Comparison of ENCODE assay signal across 30 mouse cellular contexts in the genomic region with DNA sequence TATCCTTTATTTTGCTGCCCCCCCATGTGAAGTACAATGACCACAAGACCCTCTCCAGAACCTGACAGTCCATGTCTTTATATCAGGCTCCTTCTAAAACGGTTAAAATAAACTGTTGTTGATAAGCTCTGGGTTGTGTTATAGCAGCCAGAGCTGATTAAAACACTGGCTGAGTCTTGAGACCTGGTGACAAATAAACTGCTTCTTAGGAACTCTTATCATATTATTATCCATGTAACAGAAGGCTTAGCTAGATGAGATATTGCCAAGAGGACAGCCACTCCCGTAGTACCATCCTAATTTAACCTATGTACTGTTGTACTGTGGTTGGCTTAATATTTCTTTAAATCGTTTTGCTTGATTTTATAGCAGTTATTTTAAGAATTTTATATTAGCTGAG. TPM values are rescaled to one million over a fixed set of nuclear protein-coding genes. Genes with fewer than 3 reads are reported as not detected.
A peak's percentile ranks its signal among the peaks of the same experiment; 100 is the strongest.
DNase-seq lines count a peak whose midpoint lies in the region; ATAC-seq and TF ChIP-seq lines count a peak whose summit lies in the region.
"Had no signal": no experiment of that assay in that cellular context is flagged by ENCODE, and none has a peak within 500 bp of the region (broad histone marks: within the 10 kb centered on the region; RNA-seq: fewer than 3 reads in every experiment).

No protein-coding gene starts in this region.

- no peak overlapping the region for H3K4me3 ChIP-seq in heart, embryonic 13.5 days
- H3K4me3 ChIP-seq in liver, embryonic 14.5 days (ENCODE audit: insufficient read depth in 1 of 2, low read depth in 2 of 2, low read length in 2 of 2) = peak overlapping the region in 1 of 2 experiments; percentile 88; a peak in 2 of 4 replicates
- no peak overlapping the region for H3K4me3 ChIP-seq in forebrain, embryonic 14.5 days (ENCODE audit: low read depth, low read length)
- H3K4me3 ChIP-seq: layer of hippocampus, adult 2 months; left cerebral cortex, adult 2 months had no signal

- no peaks in the 10 kb centered on the region for H3K27me3 ChIP-seq in heart, embryonic 13.5 days (replicated peaks)
- no peaks in the 10 kb centered on the region for H3K27me3 ChIP-seq in liver, embryonic 14.5 days (ENCODE audit: control insufficient read depth, insufficient read depth, low read length)
- H3K27me3 ChIP-seq in forebrain, embryonic 14.5 days (replicated peaks; ENCODE audit: control insufficient read depth, insufficient read depth, low read length) = no peaks in the 10 kb centered on the region
- H3K27me3 ChIP-seq: hindbrain, embryonic 13.5 days; kidney, embryonic 15.5 days; limb, embryonic 13.5 days; neural tube, embryonic 13.5 days had no signal

- no peak for DNase-seq in heart, postnatal 25 days (ENCODE audit: low spot score)
- DNase-seq in liver, embryonic 14.5 days (ENCODE audit: low read depth in 3 of 3, low spot score in 3 of 3) = peak; percentile 61 to 68 (median 64)
- no peak for DNase-seq in forebrain, embryonic 14.5 days (ENCODE audit: low spot score)
- DNase-seq in left cerebral cortex, postnatal 14 days (ENCODE audit: low spot score in 2 of 2) = no peak
- no peak for DNase-seq in kidney, postnatal 14 days
- DNase-seq: adrenal gland, adult 8-10 months; cerebellum, adult 2 months; cerebellum, postnatal 36 days; forebrain, postnatal 0 days; gastrocnemius, postnatal 25 days; heart, adult 11 months; heart, postnatal 4 days; kidney, postnatal 36 days; lung, adult 2 months; lung, postnatal 10 days; right cerebral cortex, postnatal 4 days had no signal

- intact Hi-C loops in heart, postnatal 25 days (cut with DNase I) = loop anchor here (5.0 kb wide), 1 partner anchor 539 kb away; no protein-coding TSS in a partner anchor
- intact Hi-C loops in left cerebral cortex, postnatal 14 days (cut with DNase I) = loop anchor here (2.0 to 10.0 kb wide), 3 partner anchors 74 to 541 kb away; partner anchors contain the start of gene Sp8

- H3K4me1 ChIP-seq in heart, embryonic 13.5 days = peaks cover 28% of the 10 kb centered on the region
- H3K4me1 ChIP-seq in liver, embryonic 14.5 days (replicated peaks; ENCODE audit: control insufficient read depth in 2 of 2, insufficient read depth in 2 of 2, low read length in 1 of 2) = peaks cover 32 to 36% of the 10 kb centered on the region in 2 experiments
- peaks cover 11% of the 10 kb centered on the region for H3K4me1 ChIP-seq in forebrain, embryonic 14.5 days (ENCODE audit: control insufficient read depth, insufficient read depth, low read length)

- no peak overlapping the region for H3K9ac ChIP-seq in heart, embryonic 13.5 days
- peak overlapping the region; percentile 89 for H3K9ac ChIP-seq in liver, embryonic 14.5 days (replicated peaks)
- H3K9ac ChIP-seq in forebrain, embryonic 14.5 days (ENCODE audit: low read length) = no peak overlapping the region
- H3K9ac ChIP-seq: forebrain, postnatal 0 days; hindbrain, embryonic 13.5 days; kidney, embryonic 15.5 days; limb, embryonic 13.5 days; neural tube, embryonic 13.5 days had no signal

- TF ChIP-seq CTCF in liver, embryonic 14.5 days (IDR thresholded peaks at IDR 0.05; ENCODE audit: low read depth) = no peak

- peak; percentile 90 for TF ChIP-seq EP300 in liver, embryonic 14.5 days (IDR thresholded peaks at IDR 0.05; ENCODE audit: low read depth)

- ATAC-seq in heart, embryonic 13.5 days (ENCODE audit: extremely low read depth, insufficient number of reproducible peaks, low FRiP score, low TSS enrichment) = no peak
- 0 out of 2 replicates have a peak, but pooled peaks have one; percentile 3 for ATAC-seq in erythroid progenitor cell, adult 5-6 weeks (replicated peaks; ENCODE audit: low FRiP score, poor library complexity, severe bottlenecking)
- peak; percentile 0; the same call in 1 of the 2 replicates for ATAC-seq in liver, embryonic 14.5 days (ENCODE audit: insufficient read depth)
- ATAC-seq in megakaryocyte-erythroid progenitor cell, adult 5-6 weeks (replicated peaks; ENCODE audit: low FRiP score, low TSS enrichment, poor library complexity, severe bottlenecking) = peak; percentile 30
- no peak for ATAC-seq in forebrain, embryonic 14.5 days
- ATAC-seq: activated CD4-positive, CD25-positive, alpha-beta regulatory T cell, adult 4 months; CD4-positive, CD25-positive, alpha-beta regulatory T cell, adult 4 months; forebrain, postnatal 0 days; intestine, postnatal 0 days had no signal

- H3K4me2 ChIP-seq in heart, embryonic 13.5 days = 0 out of 2 replicates have a peak overlapping the region, but pooled peaks have one; percentile 86
- H3K4me2 ChIP-seq in liver, embryonic 14.5 days (ENCODE audit: low read depth) = peak overlapping the region; percentile 97
- H3K4me2 ChIP-seq in forebrain, embryonic 14.5 days (ENCODE audit: low read length) = no peak overlapping the region

- H3K9me3 ChIP-seq in heart, embryonic 13.5 days = no peaks in the 10 kb centered on the region
- H3K9me3 ChIP-seq in liver, embryonic 14.5 days (ENCODE audit: control insufficient read depth, low read length) = no peaks in the 10 kb centered on the region
- H3K9me3 ChIP-seq in forebrain, embryonic 14.5 days (replicated peaks; ENCODE audit: control insufficient read depth, low read length) = no peaks in the 10 kb centered on the region
- H3K9me3 ChIP-seq: heart, embryonic 10.5 days; hindbrain, embryonic 13.5 days; kidney, embryonic 15.5 days; limb, embryonic 13.5 days; neural tube, embryonic 13.5 days had no signal

- peaks cover 7% of the 10 kb centered on the region; the same call in 1 of the 2 replicates for H3K36me3 ChIP-seq in heart, embryonic 13.5 days
- H3K36me3 ChIP-seq in liver, embryonic 14.5 days (replicated peaks; ENCODE audit: control insufficient read depth, insufficient read depth, low read depth) = no peaks in the 10 kb centered on the region; the same call in none of the 2 replicates
- H3K36me3 ChIP-seq in forebrain, embryonic 14.5 days (ENCODE audit: control insufficient read depth, insufficient read depth, low read length) = 0 out of 2 replicates have a peak, but pooled peaks cover 6% of the 10 kb centered on the region
- H3K36me3 ChIP-seq: hindbrain, embryonic 13.5 days had no signal

- H3K27ac ChIP-seq in heart, embryonic 13.5 days (replicated peaks) = no peak overlapping the region
- H3K27ac ChIP-seq in liver, embryonic 14.5 days = peak overlapping the region; percentile 96
- no peak overlapping the region for H3K27ac ChIP-seq in forebrain, embryonic 14.5 days (ENCODE audit: low read depth, low read length)
- H3K27ac ChIP-seq: hindbrain, embryonic 13.5 days; kidney, embryonic 15.5 days; layer of hippocampus, adult 2 months; left cerebral cortex, adult 2 months; limb, embryonic 13.5 days; neural tube, embryonic 13.5 days; stomach, postnatal 0 days had no signal

- 51% methylated on average over 3 of the region's 3 CpGs for WGBS in heart, embryonic 13.5 days
- WGBS in liver, embryonic 14.5 days (ENCODE audit: insufficient replicate concordance) = 13% methylated on average over 3 of the region's 3 CpGs
- WGBS in forebrain, embryonic 14.5 days = 89% methylated on average over 3 of the region's 3 CpGs

RNA-seq across cellular contexts. Expression of gene Sp4, which starts 2.3 kb away (rescaled TPM):
- 5.6 and 6.0 TPM in 2 replicates for polyA plus RNA-seq in heart, embryonic 13.5 days (2015; fragmentation: Nextera tagmentation; extraction: Ambion mirVana)
- total RNA-seq in heart, postnatal 25 days (2021) = 10 to 100 TPM in 1 of 2 experiments, 1 to 10 TPM in 1; 8.2 to 10.9 TPM
- 54.1 and 85.8 TPM in 2 replicates for total RNA-seq in erythroid progenitor cell, adult 5-6 weeks (2015; ENCODE audit: low replicate concordance)
- 47.2 and 53.8 TPM in 2 replicates for total RNA-seq in erythroid progenitor cell, adult 5-6 weeks (2017; ENCODE audit: low replicate concordance)
- 3.4 and 4.4 TPM in 2 replicates for polyA plus RNA-seq in liver, embryonic 14.5 days (2012; rRNA removed)
- polyA plus RNA-seq in liver, embryonic 14.5 days (2014; fragmentation: Nextera tagmentation; extraction: Ambion mirVana) = 6.8 and 7.8 TPM in 2 replicates
- 24.5 and 31.1 TPM in 2 replicates for total RNA-seq in megakaryocyte-erythroid progenitor cell, adult 5-6 weeks (2014; fragmentation: Nextera tagmentation)
- 33.3 and 38.4 TPM in 2 replicates for total RNA-seq in megakaryocyte-erythroid progenitor cell, adult 5-6 weeks (2017)
- 27.6 and 28.9 TPM in 2 replicates for polyA plus RNA-seq in forebrain, embryonic 14.5 days (2014; fragmentation: Nextera tagmentation; extraction: Ambion mirVana)
- 10 to 100 TPM; 24.0 to 26.0 TPM for total RNA-seq in left cerebral cortex, postnatal 14 days (2021)

Comparison
In these comparisons a context has a peak if more than half of its experiments do, and no peak if none do; other contexts are left out.
1. ATAC-seq: peak in erythroid progenitor cell, adult 5-6 weeks (single experiment), liver, embryonic 14.5 days (single experiment) and megakaryocyte-erythroid progenitor cell, adult 5-6 weeks (single experiment); none in heart, embryonic 13.5 days (single experiment) and forebrain, embryonic 14.5 days (single experiment).
2. DNase-seq: peak in liver, embryonic 14.5 days (3 of 3); none in heart, postnatal 25 days (single experiment), forebrain, embryonic 14.5 days (single experiment), left cerebral cortex, postnatal 14 days (0 of 2) and kidney, postnatal 14 days (single experiment).